Mouse (Mus musculus) embryonic facial prominence, embryonic 14.5 days (tissue): ENCODE measurements around the gene Eras. TPM values are rescaled to one million over a fixed set of nuclear protein-coding genes. Genes with fewer than 3 reads are reported as not detected.

Experiments
- ATAC-seq: fragments of 200-750 bp; cut with Nextera tagmentation; 2 replicates; pipeline ENCODE4 v1.8.0; 2017; ENCODE audit warnings: low read depth, moderate number of reproducible peaks, moderate TSS enrichment
- DNase-seq: peaks from one replicate; pipeline ENCODE4 v3.0.0-alpha.2; 2015; ENCODE audit warnings: low spot score
- H3K27ac ChIP-seq: fragments of 300-500 bp; sonication (generic); replicated peaks from 2 replicates; pipeline ENCODE4 v1.5.1; 2014; ENCODE audit warnings: low read depth, mild to moderate bottlenecking, low read length, moderate library complexity
- H3K27me3 ChIP-seq: fragments of 300-500 bp; sonication (generic); replicated peaks from 2 replicates; pipeline ENCODE4 v1.6.1; 2014; ENCODE audit warnings: low read length; ENCODE audit not compliant: control insufficient read depth, insufficient read depth
- H3K36me3 ChIP-seq: fragments of 300-500 bp; sonication (generic); 2 replicates; pipeline ENCODE4 v1.6.1; 2014; ENCODE audit warnings: low read length, mixed read lengths; ENCODE audit not compliant: control insufficient read depth, insufficient read depth
- H3K4me1 ChIP-seq: fragments of 300-500 bp; sonication (generic); 2 replicates; pipeline ENCODE4 v1.6.1; 2014; ENCODE audit warnings: antibody characterized with exemption, low read length; ENCODE audit not compliant: control insufficient read depth, insufficient read depth
- H3K4me2 ChIP-seq: fragments of 300-500 bp; sonication (generic); 2 replicates; pipeline ENCODE4 v1.6.1; 2014; ENCODE audit warnings: low read depth, mild to moderate bottlenecking, low read length, moderate library complexity, mixed read lengths
- H3K4me3 ChIP-seq: fragments of 300-500 bp; sonication (generic); 2 replicates; pipeline ENCODE4 v1.5.1; 2014; ENCODE audit warnings: low read depth, mild to moderate bottlenecking, low read length
- H3K9ac ChIP-seq: fragments of 300-500 bp; sonication (generic); 2 replicates; pipeline ENCODE4 v1.6.1; 2014; ENCODE audit warnings: low read depth, mild to moderate bottlenecking, low read length, moderate library complexity, mixed read lengths
- H3K9me3 ChIP-seq: fragments of 300-500 bp; sonication (generic); 2 replicates; pipeline ENCODE4 v1.6.1; 2016; ENCODE audit warnings: low read length; ENCODE audit not compliant: control insufficient read depth
- WGBS: fragments of 180-500 bp; shearing (Covaris S2); extraction: QIAGEN DNeasy Blood & Tissue Kit; methylation state at CpG from one replicate; pipeline ENCODE4 v1.1.7; 2014; 5-methylcytosine and 5-hydroxymethylcytosine counted together
- polyA plus RNA-seq: library from polyadenylated mRNA; unstranded; fragments of >200 nt; fragmentation: Nextera tagmentation; extraction: Ambion mirVana; gene quantifications from 2 replicates; pipeline ENCODE4 v1.2.1, GENCODE M21; 2014

The Eras gene
- polyA plus RNA-seq, 1 experiment from 2014 or later = not detected

DNA sequence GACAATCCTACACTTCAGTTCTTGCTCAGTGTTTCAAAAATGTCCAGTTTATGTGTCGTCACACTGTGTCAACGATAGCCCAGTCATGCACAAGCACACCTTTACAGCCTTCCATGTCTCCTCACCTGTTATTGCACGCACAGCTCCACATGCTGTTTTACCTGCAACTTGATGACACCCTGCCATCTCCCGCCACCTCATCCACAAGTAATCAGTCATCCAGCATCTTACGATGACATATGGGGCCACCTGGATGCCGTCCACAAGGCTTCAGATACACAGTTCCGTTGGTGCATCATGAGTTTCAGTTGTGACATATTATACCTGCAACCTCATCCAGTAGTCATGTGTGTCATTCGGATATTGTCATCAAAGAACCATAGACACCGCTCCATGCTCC lies 30.5 kb upstream of the Eras start:
- Histone ChIP-seq H3K36me3 (no peaks in the 10 kb centered on the region), H3K4me1 (no peaks in the 10 kb centered on the region), H3K27me3 (no peaks in the 10 kb centered on the region), H3K9ac (no peak overlapping the region), H3K4me3 (no peak overlapping the region), H3K4me2 (no peak overlapping the region), H3K9me3 (no peaks in the 10 kb centered on the region), H3K27ac (no peak overlapping the region)
- DNase-seq (no peak), ATAC-seq (no peak)
- 82% methylated on average over 9 of the region's 9 CpGs for WGBS

DNA sequence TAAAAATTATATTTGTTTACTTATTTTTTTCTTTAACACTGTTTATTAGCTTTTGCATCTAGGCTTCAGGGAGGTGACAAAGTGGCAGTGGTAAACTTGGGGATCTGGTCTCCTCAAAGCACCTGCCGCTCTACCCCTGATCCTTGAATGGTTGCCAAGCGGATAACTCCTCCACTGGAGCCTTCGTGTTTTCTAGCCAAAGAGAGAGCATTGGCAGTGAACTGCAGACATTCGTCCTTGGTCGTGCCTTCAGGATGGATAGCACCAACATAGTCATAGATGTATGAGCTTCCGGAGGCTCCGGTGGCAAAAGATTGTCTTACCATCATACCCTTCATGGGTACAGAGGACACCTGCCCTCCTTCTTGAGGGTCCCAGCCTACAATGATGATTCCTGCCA lies 21.7 kb upstream of the Eras start:
- no peak for ATAC-seq
- H3K27ac ChIP-seq = no peak overlapping the region
- no peak overlapping the region for H3K4me3 ChIP-seq
- H3K9me3 ChIP-seq = no peaks in the 10 kb centered on the region
- no peak overlapping the region for H3K4me2 ChIP-seq
- H3K4me1 ChIP-seq = no peaks in the 10 kb centered on the region
- no peak overlapping the region for H3K9ac ChIP-seq
- H3K36me3 ChIP-seq = peaks cover 6% of the 10 kb centered on the region; the same call in 1 of the 2 replicates
- no peak for DNase-seq
- 89% methylated on average over 7 of the region's 7 CpGs for WGBS
- H3K27me3 ChIP-seq = no peaks in the 10 kb centered on the region

DNA sequence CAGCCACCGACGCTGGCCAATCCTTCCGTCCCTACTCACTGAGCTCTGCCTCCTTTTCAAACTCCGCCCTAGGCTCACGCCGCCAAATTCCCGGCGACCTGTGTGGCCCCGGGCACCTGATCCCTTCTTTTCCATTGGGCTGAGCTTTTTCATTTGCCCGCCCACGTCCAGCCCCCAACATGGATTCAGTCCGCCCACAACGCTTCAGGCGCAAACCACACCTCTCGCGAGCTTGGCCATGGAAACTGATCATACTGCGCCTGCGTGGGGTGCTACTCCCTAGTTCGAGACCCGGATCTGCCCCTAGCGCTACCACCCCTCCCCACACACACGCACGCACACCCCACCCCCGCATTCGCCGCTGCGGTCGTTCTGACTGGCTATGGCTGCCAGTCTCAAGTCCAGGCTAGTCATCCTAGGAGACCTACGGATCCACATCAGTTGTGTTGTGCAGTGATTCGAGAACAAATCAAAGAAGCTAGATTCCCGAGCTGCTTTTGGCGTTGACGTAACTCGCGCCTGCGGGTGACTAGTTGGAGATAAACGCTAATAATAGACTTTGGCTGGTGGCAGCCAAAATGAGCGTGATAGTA lies 19.6 kb upstream of the Eras start:
- H3K9me3 ChIP-seq = no peaks in the 10 kb centered on the region
- peak overlapping the region; percentile 57 for H3K9ac ChIP-seq
- H3K4me3 ChIP-seq = peak overlapping the region; percentile 49
- H3K4me1 ChIP-seq = no peaks in the 10 kb centered on the region
- DNase-seq (peak; percentile 96), ATAC-seq (peak; percentile 99; the same call in 1 of the 2 replicates)
- no peaks in the 10 kb centered on the region for H3K27me3 ChIP-seq
- H3K27ac ChIP-seq = peak overlapping the region; percentile 67; the same call in 1 of the 2 replicates
- peaks cover 9% of the 10 kb centered on the region; the same call in 1 of the 2 replicates for H3K36me3 ChIP-seq
- WGBS = 15% methylated on average over 38 of the region's 38 CpGs
- peak overlapping the region; percentile 54 for H3K4me2 ChIP-seq

DNA sequence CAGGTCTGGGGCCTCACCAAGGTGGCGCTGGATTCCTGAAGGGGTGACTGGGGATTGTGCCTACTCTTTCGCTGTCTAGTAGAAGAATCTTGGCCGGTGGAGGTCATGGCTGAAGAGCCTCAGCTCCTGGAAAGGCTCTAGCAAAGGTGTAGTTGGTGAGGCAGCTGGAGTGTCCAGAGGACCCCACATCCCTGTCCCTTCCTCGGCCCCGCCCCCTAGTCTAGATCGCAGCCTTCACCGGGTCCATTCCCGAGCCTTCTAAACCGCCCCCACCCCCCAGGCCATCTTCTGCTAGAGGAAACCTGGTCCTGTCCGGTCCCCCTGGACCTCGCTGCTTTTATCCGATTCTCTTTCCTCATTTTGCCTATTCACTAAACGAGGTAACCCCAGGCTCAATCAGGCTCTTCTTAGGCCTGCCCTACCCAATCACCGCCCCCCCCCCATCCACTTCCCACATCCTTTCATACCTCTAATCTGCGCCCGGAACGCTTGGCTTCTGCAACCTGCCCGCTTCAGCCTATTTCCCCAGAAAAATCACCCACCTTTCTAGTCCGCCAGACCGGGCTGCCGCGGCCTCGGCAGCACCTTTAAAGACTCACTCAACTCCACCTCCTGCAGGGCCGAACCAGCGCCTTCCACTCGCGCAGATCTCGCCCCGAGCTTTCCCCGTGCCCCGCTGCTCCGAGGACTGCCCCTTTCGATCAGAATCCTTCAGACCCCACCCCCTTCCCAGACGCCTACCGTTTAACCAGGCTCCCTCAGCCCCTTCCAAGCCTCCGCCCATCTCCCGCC lies 18.9 kb upstream of the Eras start, which contains the start of gene Hdac6:
Gene Hdac6 (minus strand): TSS at position 782 of the 792 bp plus-strand sequence.
- H3K36me3 ChIP-seq = peaks cover 9% of the 10 kb centered on the region; the same call in 1 of the 2 replicates
- WGBS = 24% methylated on average over 31 of the region's 37 CpGs
- H3K27ac ChIP-seq = peak within 1 kb of the TSS; percentile 67; the same call in 1 of the 2 replicates
- ATAC-seq (peak; percentile 23), DNase-seq (no peak)
- no peaks in the 10 kb centered on the region for H3K9me3 ChIP-seq
- no peaks in the 10 kb centered on the region for H3K4me1 ChIP-seq
- peak within 1 kb of the TSS; percentile 49 for H3K4me3 ChIP-seq
- no peaks in the 10 kb centered on the region for H3K27me3 ChIP-seq
- peak within 1 kb of the TSS; percentile 56 for H3K4me2 ChIP-seq
- H3K9ac ChIP-seq = peak within 1 kb of the TSS; percentile 64

DNA sequence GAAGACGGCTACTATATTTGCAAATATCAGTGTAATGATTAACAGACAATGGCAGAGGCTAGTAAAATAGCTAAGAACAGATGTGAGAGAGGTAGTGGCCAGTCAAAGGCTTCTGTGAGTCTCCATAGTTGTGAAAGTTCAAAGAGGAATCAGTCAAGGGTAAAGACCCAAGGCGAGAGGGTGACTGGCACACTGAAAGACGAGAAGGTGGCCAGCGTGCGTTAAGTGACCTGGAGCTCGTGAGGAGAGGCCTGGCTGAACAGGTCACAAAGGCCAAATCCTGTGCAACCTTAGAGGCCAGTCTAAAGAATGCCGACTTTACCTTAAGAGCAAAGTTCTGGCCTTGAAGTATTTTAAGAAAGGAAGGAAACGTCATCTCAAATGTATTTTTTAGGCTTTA lies 17.2 kb upstream of the Eras start:
- H3K4me2 ChIP-seq = no peak overlapping the region
- ATAC-seq (no peak), DNase-seq (no peak)
- no peaks in the 10 kb centered on the region for H3K27me3 ChIP-seq
- H3K36me3 ChIP-seq = peaks cover 13% of the 10 kb centered on the region; the same call in 1 of the 2 replicates
- H3K9ac ChIP-seq = no peak overlapping the region
- 71% methylated on average over 8 of the region's 8 CpGs for WGBS
- H3K9me3 ChIP-seq = no peaks in the 10 kb centered on the region
- no peaks in the 10 kb centered on the region for H3K4me1 ChIP-seq
- H3K4me3 ChIP-seq = no peak overlapping the region
- no peak overlapping the region for H3K27ac ChIP-seq

DNA sequence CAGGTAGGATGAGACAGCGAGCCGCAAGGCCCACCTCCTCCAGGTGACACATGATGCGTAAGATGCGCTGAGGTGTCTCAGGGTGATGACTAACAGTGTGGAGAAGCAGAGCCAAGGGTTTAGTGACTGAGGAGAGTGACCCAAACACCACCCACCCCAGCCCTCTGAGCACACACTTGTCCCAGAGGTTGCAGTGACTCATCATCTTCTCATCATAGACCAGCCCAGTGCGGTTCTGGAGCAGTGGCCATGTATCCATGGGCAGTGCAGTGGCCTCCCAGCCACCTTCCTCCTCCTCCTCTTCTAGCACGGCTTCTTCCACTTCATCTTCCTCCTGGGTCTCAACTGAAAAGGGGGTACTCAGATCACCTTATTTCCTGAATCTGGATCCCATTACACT lies 9.3 kb upstream of the Eras start:
- H3K27ac ChIP-seq = no peak overlapping the region
- peaks cover 22% of the 10 kb centered on the region; the same call in 1 of the 2 replicates for H3K36me3 ChIP-seq
- DNase-seq (no peak), ATAC-seq (no peak)
- H3K9ac ChIP-seq = no peak overlapping the region
- H3K27me3 ChIP-seq = no peaks in the 10 kb centered on the region
- 87% methylated on average over 6 of the region's 6 CpGs for WGBS
- H3K9me3 ChIP-seq = no peaks in the 10 kb centered on the region
- no peak overlapping the region for H3K4me2 ChIP-seq
- H3K4me1 ChIP-seq = no peaks in the 10 kb centered on the region
- no peak overlapping the region for H3K4me3 ChIP-seq

DNA sequence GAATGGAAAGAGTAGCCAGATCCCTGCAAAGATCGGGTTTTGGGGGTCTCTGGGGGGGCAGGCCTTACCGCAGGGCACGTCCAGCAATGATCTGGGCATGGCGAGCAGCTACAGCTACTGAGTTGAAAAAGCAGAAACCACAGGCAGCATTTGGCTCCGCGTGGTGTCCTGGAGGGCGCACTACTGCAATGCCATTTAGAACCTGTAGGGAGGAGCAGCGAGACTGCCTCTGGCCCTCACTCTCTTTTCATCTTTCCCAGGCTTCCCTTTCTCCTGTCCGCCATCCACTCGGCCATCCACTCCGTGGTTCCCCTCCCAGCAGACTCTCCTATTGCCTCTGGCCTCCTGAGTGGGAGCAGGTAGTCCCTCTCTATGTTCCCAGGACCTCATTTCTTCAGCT lies 8.5 kb upstream of the Eras start:
- Histone ChIP-seq H3K27me3 (no peaks in the 10 kb centered on the region), H3K4me1 (no peaks in the 10 kb centered on the region), H3K4me3 (no peak overlapping the region), H3K27ac (no peak overlapping the region), H3K9me3 (no peaks in the 10 kb centered on the region), H3K4me2 (no peak overlapping the region), H3K36me3 (peaks cover 18% of the 10 kb centered on the region; the same call in 1 of the 2 replicates), H3K9ac (no peak overlapping the region)
- 65% methylated on average over 11 of the region's 11 CpGs for WGBS
- DNase-seq = no peak
- ATAC-seq = no peak

DNA sequence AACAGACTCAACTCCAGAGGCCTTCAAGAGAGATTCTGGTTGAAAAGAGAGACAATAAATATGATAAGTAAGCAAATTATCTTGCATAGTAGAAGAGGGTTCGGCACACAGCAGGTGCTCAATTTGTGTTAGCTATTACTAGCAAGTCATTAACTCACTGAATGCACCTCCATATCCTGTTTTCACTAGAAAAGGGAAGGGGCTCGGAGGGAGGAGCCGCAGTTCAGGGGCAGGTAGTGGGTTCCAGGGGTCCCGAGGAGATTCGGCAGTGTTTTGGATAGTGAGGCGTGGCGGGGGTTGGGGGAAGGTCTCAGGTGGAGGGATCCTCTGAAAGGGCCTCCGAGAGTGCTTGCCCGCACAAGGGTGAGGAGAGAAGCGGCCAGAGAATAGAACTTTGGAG lies 1.3 kb downstream of the Eras start:
- H3K4me1 ChIP-seq = no peaks in the 10 kb centered on the region
- no peak overlapping the region for H3K9ac ChIP-seq
- 0 out of 2 replicates have a peak, but pooled peaks cover 4% of the 10 kb centered on the region for H3K36me3 ChIP-seq
- DNase-seq = no peak
- H3K27ac ChIP-seq = no peak overlapping the region
- H3K4me2 ChIP-seq = no peak overlapping the region
- 25% methylated on average over 10 of the region's 10 CpGs for WGBS
- no peak for ATAC-seq
- no peak overlapping the region for H3K4me3 ChIP-seq
- peaks cover 55% of the 10 kb centered on the region for H3K27me3 ChIP-seq
- H3K9me3 ChIP-seq = no peaks in the 10 kb centered on the region
